Mouse (Mus musculus) limb, embryonic 14.5 days (tissue): ENCODE measurements around the gene Praf2. TPM values are rescaled to one million over a fixed set of nuclear protein-coding genes. Genes with fewer than 3 reads are reported as not detected.

Source experiments
- ATAC-seq: fragments of 200-750 bp; cut with Nextera tagmentation; 2 replicates; pipeline ENCODE4 v1.8.0; 2017; ENCODE audit warnings: low read depth, moderate number of reproducible peaks, moderate TSS enrichment; ENCODE audit not compliant: low FRiP score
- DNase-seq: peaks from one replicate; pipeline ENCODE4 v3.0.0-alpha.2; 2015; ENCODE audit warnings: low spot score
- H3K27ac ChIP-seq: fragments of 300-500 bp; sonication (generic); replicated peaks from 2 replicates; pipeline ENCODE4 v1.5.1; 2014; ENCODE audit warnings: low read depth, mild to moderate bottlenecking, low read length, moderate library complexity, mixed read lengths
- H3K27me3 ChIP-seq: fragments of 300-500 bp; sonication (generic); 2 replicates; pipeline ENCODE4 v1.6.1; 2014; ENCODE audit warnings: low read length, mixed read lengths; ENCODE audit not compliant: control insufficient read depth, insufficient read depth
- H3K36me3 ChIP-seq: fragments of 300-500 bp; sonication (generic); 2 replicates; pipeline ENCODE4 v1.6.1; 2014; ENCODE audit warnings: mild to moderate bottlenecking, low read length, moderate library complexity, mixed read lengths; ENCODE audit not compliant: control insufficient read depth, insufficient read depth
- H3K4me1 ChIP-seq: fragments of 300-500 bp; sonication (generic); 2 replicates; pipeline ENCODE4 v1.6.1; 2014; ENCODE audit warnings: antibody characterized with exemption, low read length, mixed read lengths; ENCODE audit not compliant: control insufficient read depth, insufficient read depth
- H3K4me2 ChIP-seq: fragments of 300-500 bp; sonication (generic); replicated peaks from 2 replicates; pipeline ENCODE4 v1.6.1; 2014; ENCODE audit warnings: low read depth, mild to moderate bottlenecking, low read length, moderate library complexity; ENCODE audit not compliant: severe bottlenecking
- H3K4me3 ChIP-seq: fragments of 300-500 bp; sonication (generic); replicated peaks from 2 replicates; pipeline ENCODE4 v1.5.1; 2014; ENCODE audit warnings: low read length
- H3K9ac ChIP-seq: fragments of 300-500 bp; sonication (generic); 2 replicates; pipeline ENCODE4 v1.6.1; 2014; ENCODE audit warnings: mild to moderate bottlenecking, low read depth, low read length, moderate library complexity; ENCODE audit not compliant: severe bottlenecking
- H3K9me3 ChIP-seq: fragments of 300-500 bp; sonication (generic); 2 replicates; pipeline ENCODE4 v1.6.1; 2016; ENCODE audit warnings: low read length; ENCODE audit not compliant: control insufficient read depth
- POLR2A ChIP-seq: fragments of 200-500 bp; IDR thresholded peaks from 2 replicates; pipeline ENCODE4 v1.8.0; 2012; ENCODE audit warnings: inconsistent platforms, mild to moderate bottlenecking, moderate library complexity, borderline replicate concordance; ENCODE audit not compliant: insufficient read depth, insufficient read length; ENCODE audit errors: extremely low read depth
- WGBS: fragments of 180-500 bp; shearing (Covaris S2); extraction: QIAGEN DNeasy Blood & Tissue Kit; methylation state at CpG from one replicate; pipeline ENCODE4 v1.1.7; 2014; 5-methylcytosine and 5-hydroxymethylcytosine counted together
- polyA plus RNA-seq, 2 experiments: library from polyadenylated mRNA; depleted of rRNA in 1 of 2; stranded (reverse) in 1 of 2; unstranded in 1 of 2; fragments of >200 nt; fragmentation: Nextera tagmentation in 1 of 2; extraction: Ambion mirVana in 1 of 2; gene quantifications; 2 replicates each; pipeline versions ENCODE4 v1.2.1 to v1.2.3; 2012 to 2014

Gene Praf2
- polyA plus RNA-seq (2012; rRNA removed) (83.7 and 91.1 TPM in 2 replicates), polyA plus RNA-seq (2014; fragmentation: Nextera tagmentation; extraction: Ambion mirVana) (89.4 and 92.0 TPM in 2 replicates)

DNA sequence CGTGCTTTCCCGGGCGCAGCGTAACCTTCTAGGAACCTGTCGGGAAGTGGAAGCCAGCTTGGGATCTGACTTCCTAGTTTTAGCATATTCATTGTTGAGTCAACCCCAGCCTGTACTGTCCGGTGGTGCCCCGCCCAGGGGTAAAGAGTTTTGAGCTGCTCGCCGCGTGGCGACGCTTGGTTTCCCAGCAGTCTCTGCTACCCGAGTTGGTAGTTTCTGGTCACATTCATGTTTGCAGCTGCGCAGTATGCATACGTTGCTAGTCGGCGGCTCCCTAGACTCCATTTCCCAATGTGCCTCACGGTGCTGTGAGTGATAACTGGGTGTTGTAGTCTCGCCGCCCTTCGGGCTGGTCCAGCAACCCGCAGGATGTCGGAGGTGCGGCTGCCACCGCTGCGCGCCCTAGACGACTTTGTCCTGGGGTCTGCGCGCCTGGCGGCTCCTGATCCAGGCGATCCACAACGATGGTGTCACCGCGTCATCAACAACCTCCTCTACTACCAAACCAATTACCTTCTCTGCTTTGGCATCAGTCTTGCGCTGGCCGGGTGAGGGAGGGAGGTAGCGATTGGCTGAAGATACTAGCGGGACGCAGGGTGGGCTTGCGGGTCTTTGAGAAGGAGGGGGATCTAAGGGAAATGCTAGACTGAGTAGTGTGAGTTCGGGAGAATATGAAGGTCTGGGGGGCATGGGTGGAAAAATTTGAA, at the start of gene Praf2:
Gene Praf2, plus strand, starts transcription at position 225 of the 707 bp plus-strand sequence.
- TF ChIP-seq POLR2A = 0 out of 2 replicates have a peak, but pooled peaks have one; percentile 24

DNA sequence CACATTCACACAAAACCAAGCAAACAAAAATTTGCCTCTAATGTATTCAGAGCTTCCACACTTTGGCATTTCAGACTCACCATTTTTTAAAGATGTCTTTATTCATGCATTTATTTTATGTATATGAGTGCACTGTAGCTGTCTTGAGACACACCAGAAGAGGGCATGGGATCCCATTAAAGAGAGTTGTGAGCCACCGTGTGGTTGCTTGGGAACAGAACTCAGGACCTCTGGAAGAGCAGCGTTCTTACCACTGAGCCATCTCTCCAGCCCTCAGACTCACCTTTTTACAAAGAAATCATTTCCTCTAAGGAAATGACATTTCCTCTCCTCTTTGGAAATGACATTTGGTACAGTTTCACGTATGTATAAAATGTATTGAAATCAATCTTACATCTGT, 49.3 kb upstream of the Praf2 start:
- no peak overlapping the region for H3K27ac ChIP-seq
- no peaks in the 10 kb centered on the region for H3K27me3 ChIP-seq
- no peaks in the 10 kb centered on the region for H3K9me3 ChIP-seq
- no peaks in the 10 kb centered on the region for H3K36me3 ChIP-seq
- no peaks in the 10 kb centered on the region for H3K4me1 ChIP-seq
- 48% methylated on average over 3 of the region's 3 CpGs for WGBS
- no peak overlapping the region for H3K4me3 ChIP-seq
- H3K4me2 ChIP-seq = no peak overlapping the region
- DNase-seq (no peak), ATAC-seq (no peak)
- TF ChIP-seq POLR2A = no peak
- no peak overlapping the region for H3K9ac ChIP-seq

More for the DNA sequence above, at the start of gene Praf2:
- H3K36me3 ChIP-seq = peaks cover 8% of the 10 kb centered on the region; the same call in 1 of the 2 replicates
- H3K27me3 ChIP-seq = no peaks in the 10 kb centered on the region
- WGBS = 19% methylated on average over 40 of the region's 42 CpGs
- DNase-seq (peak; percentile 86), ATAC-seq (peak; percentile 95)
- H3K27ac ChIP-seq = peak within 1 kb of the TSS; percentile 63
- no peaks in the 10 kb centered on the region for H3K4me1 ChIP-seq
- peak within 1 kb of the TSS; percentile 46 for H3K4me3 ChIP-seq
- H3K9me3 ChIP-seq = no peaks in the 10 kb centered on the region
- H3K4me2 ChIP-seq = peak within 1 kb of the TSS; percentile 49
- peak within 1 kb of the TSS; percentile 55 for H3K9ac ChIP-seq

DNA sequence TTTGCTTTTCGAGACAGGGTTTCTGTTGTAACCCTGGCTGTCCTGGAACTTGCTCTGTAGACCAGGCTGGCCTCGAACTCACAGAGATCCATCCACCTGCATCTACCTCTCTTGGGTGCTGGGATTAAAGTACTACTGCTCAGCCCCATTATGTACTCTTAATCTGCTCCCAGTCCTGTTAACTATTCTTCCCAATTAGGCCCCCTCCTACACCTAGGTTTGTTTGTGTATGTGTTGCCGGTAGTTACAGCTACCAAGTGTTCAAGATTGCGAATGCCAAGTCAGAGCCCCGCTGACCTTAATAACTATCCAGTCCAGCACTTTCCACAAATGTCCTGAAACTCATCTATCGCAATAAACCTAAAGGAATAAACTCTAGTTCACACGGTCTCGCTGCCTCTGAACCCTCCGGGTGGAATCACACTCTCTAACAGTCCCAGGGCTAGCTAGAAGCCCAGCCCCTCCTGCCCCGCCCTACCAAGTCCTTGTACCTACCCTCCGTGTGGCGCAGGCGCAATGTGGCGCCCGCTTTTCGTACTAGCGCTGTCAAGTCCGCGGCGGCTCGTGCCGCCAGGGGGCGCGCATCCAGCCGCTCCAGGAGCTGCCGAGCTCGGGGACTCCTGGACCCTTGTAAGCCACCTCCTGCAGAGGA, 48.7 kb upstream of the Praf2 start:
- no peak for TF ChIP-seq POLR2A

DNA sequence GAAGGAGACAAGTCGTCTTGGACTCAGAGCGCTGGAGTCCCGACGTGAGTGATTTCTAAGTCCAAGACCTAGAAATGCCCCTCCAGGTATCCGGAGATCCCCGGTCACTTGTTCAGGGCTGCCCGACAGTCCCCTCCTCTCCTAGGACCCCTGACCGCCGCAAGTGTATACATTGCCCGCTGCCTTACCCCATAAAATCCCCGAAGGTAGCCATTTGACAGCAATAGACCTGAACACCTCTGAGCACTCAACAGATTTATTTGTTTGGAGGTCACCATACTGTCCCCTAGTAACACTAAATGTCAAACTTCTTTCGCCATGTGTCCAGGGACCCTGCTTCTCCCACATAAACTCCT, 48.2 kb upstream of the Praf2 start:
- TF ChIP-seq POLR2A = no peak
- Histone ChIP-seq H3K9ac (no peak overlapping the region; the same call in 1 of the 2 replicates), H3K4me3 (peak overlapping the region; percentile 29), H3K36me3 (no peaks in the 10 kb centered on the region), H3K4me2 (peak overlapping the region; percentile 43), H3K27ac (no peak overlapping the region), H3K27me3 (no peaks in the 10 kb centered on the region), H3K4me1 (no peaks in the 10 kb centered on the region), H3K9me3 (no peaks in the 10 kb centered on the region)
- ATAC-seq (peak; percentile 53), DNase-seq (no peak)
- 23% methylated on average over 12 of the region's 12 CpGs for WGBS

More for the DNA sequence above, 48.7 kb upstream of the Praf2 start:
- peak overlapping the region; percentile 43 for H3K4me2 ChIP-seq
- no peaks in the 10 kb centered on the region for H3K9me3 ChIP-seq
- H3K4me1 ChIP-seq = no peaks in the 10 kb centered on the region
- H3K36me3 ChIP-seq = no peaks in the 10 kb centered on the region
- DNase-seq = peak; percentile 90
- peak overlapping the region; percentile 29 for H3K4me3 ChIP-seq
- no peak overlapping the region; the same call in 1 of the 2 replicates for H3K9ac ChIP-seq
- 15% methylated on average over 25 of the region's 27 CpGs for WGBS
- ATAC-seq = peak; percentile 91
- H3K27ac ChIP-seq = no peak overlapping the region
- H3K27me3 ChIP-seq = no peaks in the 10 kb centered on the region

DNA sequence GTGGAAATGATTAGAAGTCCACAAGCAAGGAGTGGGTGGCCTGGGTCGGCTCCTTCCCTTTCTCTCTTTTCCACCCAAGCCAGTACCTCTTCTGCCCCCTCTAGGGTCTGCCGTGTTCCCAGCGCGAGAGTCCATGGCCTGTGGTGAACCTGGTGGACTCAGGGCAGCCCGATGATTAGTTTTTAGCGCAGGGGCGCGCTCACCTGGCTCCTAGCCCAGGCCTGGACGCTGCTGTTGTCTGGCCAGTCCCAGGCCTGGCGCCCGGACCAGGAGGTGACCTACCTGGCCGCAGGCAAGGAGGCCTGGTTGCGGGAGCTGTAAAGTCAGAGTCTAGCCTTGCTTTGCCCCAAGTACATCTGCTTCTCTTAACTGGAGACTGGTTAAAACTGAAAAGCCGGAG, 47.4 kb upstream of the Praf2 start, which contains the start of gene Magix:
Gene Magix, minus strand, starts transcription at position 388 of the 400 bp plus-strand sequence.
- peak within 1 kb of the TSS; percentile 43 for H3K4me2 ChIP-seq

More for the DNA sequence above, 47.4 kb upstream of the Praf2 start, which contains the start of gene Magix:
- Histone ChIP-seq H3K9me3 (no peaks in the 10 kb centered on the region), H3K36me3 (no peaks in the 10 kb centered on the region), H3K9ac (no peak within 1 kb of the TSS; the same call in 1 of the 2 replicates), H3K4me3 (peak within 1 kb of the TSS; percentile 29), H3K27ac (no peak within 1 kb of the TSS), H3K4me1 (no peaks in the 10 kb centered on the region), H3K27me3 (no peaks in the 10 kb centered on the region)
- DNase-seq = no peak
- no peak for TF ChIP-seq POLR2A
- 61% methylated on average over 14 of the region's 14 CpGs for WGBS
- no peak for ATAC-seq
